Mouse (Mus musculus): ENCODE data around the gene Krtap1-5.

GRCm38 (mm10) chr11:99559366-99559765 lies 21.4 kb downstream of the Krtap1-5 start, which contains the start of gene Gm11939:
- TF ChIP-seq POLR2A (IDR thresholded peaks at IDR 0.05; ENCODE audit: borderline replicate concordance, low read depth, low read length), result no peak
- TF ChIP-seq CTCF (IDR thresholded peaks at IDR 0.05; ENCODE audit: low read depth, low read length), result no peak

Measured in bone marrow macrophage, adult 2 months (primary cell).